Mouse (Mus musculus): ENCODE results near the gene Gm12184. TPM values are rescaled to one million over a fixed set of nuclear protein-coding genes. Genes with fewer than 3 reads are reported as not detected.

Gm12184 gene
- total RNA-seq, 2 experiments from 2014 or later: 1.1 to 2.6 TPM

- no peak for TF ChIP-seq CTCF (IDR thresholded peaks at IDR 0.05)
- DNase-seq (ENCODE audit: extremely low spot score in 1 of 2, low spot score in 2 of 2): no peak
- intact Hi-C loops (cut with DNase I): loop anchor here (5.0 kb wide), 1 partner anchor 383 kb away; the partner anchor contains the start of gene Zfp62
- Histone ChIP-seq H3K27ac (no peak overlapping the region), H3K4me3 (no peak overlapping the region)
These were observed 6.7 kb downstream of the Gm12184 start for GRCm38 (mm10) chr11:48819614-48820307.

DNA sequence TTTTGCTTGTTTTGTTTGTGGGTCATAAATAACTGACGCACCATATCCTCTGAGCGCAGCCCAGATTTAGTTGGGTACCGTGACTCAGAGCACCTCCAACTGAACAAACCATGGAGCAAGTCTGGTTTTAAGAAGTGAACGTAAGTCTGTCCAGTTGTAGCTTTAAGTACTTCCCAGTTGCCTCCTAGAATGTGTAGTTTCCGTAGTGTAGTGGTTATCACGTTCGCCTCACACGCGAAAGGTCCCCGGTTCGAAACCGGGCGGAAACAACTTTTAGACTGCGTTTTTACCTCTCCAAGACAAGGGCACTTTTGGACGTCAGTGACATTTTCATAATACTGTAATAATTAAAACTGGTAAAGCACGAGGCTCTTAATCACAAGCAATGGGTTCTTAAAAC is 8.1 kb downstream of the Gm12184 start:
- H3K4me3 ChIP-seq: peak overlapping the region; percentile 71
- no peak overlapping the region; the same call in 1 of the 2 replicates for H3K27ac ChIP-seq
- DNase-seq (ENCODE audit: extremely low spot score in 1 of 2, low spot score in 2 of 2): peak; percentile 84 to 87
- TF ChIP-seq CTCF (IDR thresholded peaks at IDR 0.05): no peak
- intact Hi-C loops (cut with DNase I): loop anchor here (1.0 to 5.0 kb wide), 2 partner anchors 16 to 384 kb away; partner anchors contain the start of gene Zfp62

- intact Hi-C loops (cut with DNase I): loop anchor here (1.0 to 5.0 kb wide), 4 partner anchors 17 to 385 kb away; partner anchors contain the start of genes Rack1 and Zfp62
- no peak for DNase-seq (ENCODE audit: extremely low spot score in 1 of 2, low spot score in 2 of 2)
- no peak for TF ChIP-seq CTCF (IDR thresholded peaks at IDR 0.05)
- H3K4me3 ChIP-seq: peak overlapping the region; percentile 71
- H3K27ac ChIP-seq: peak overlapping the region; percentile 100
These were observed 8.7 kb downstream of the Gm12184 start for GRCm38 (mm10) chr11:48817794-48818193.

GRCm38 (mm10) chr11:48816800-48817665 is 9.4 kb downstream of the Gm12184 start, which contains the start of gene Trim41:
Gene Trim41 (minus strand): TSS chr11:48817353.
- H3K27ac ChIP-seq: peak within 1 kb of the TSS; percentile 100
- H3K4me3 ChIP-seq: peak within 1 kb of the TSS; percentile 71
- TF ChIP-seq CTCF (IDR thresholded peaks at IDR 0.05): no peak
- intact Hi-C loops (cut with DNase I): loop anchor here (1.0 to 5.0 kb wide), 3 partner anchors 17 to 385 kb away; partner anchors contain the start of genes Rack1 and Zfp62
- peak; percentile 97 to 99 for DNase-seq (ENCODE audit: extremely low spot score in 1 of 2, low spot score in 2 of 2)

DNA sequence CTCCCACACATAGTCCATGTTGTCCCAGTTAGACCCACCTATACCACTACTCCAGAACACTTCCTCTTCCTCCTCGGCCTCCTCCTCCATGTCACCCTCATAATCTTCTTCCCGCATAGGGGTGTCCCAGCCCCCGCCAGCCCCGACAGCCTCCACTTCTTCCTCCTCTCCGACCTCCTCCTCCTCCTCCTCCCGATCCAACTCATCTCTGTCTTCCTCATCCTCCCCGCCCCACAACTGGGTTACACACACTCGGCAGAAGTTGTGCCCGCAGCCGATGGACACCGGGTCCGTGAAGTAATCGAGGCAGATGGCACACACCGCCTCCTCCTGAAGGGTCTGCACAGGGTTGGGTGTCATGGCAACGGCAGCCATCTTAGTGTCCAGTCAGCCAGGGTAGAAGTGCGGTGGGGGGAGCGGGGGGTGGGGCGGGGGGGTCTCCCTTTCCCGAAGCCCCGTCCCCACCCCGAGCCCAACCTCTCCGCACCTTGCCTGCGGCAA is 10.1 kb downstream of the Gm12184 start:
- Histone ChIP-seq H3K27ac (peak overlapping the region; percentile 100), H3K4me3 (peak overlapping the region; percentile 71)
- no peak for TF ChIP-seq CTCF (IDR thresholded peaks at IDR 0.05)
- intact Hi-C loops (cut with DNase I): loop anchor here (5.0 kb wide), 1 partner anchor 386 kb away; the partner anchor contains the start of gene Zfp62
- DNase-seq (ENCODE audit: extremely low spot score in 1 of 2, low spot score in 2 of 2): peak; percentile 30 to 52

DNA sequence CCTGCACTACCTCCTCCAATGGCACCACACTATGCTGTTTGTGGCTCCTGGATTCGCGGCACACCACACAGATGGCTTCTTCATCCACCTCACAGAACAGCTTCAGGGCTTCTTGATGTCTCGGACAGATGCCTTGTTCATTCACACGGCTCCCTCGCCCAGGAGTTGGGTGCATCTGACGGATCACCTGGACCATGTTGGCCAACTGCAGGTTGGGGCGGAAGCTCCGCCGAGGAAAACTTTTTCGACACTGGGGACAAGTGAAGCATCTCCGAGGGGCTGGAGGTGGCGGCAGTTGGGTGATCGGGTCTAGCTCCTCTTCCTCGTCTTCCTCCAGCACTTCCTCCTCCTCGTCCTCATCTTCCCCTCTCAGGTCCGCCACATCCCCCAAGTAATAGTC is 10.6 kb downstream of the Gm12184 start:
- no peak for TF ChIP-seq CTCF (IDR thresholded peaks at IDR 0.05)
- Histone ChIP-seq H3K27ac (no peak overlapping the region; the same call in 1 of the 2 replicates), H3K4me3 (peak overlapping the region; percentile 71)
- DNase-seq (ENCODE audit: extremely low spot score in 1 of 2, low spot score in 2 of 2): no peak
- intact Hi-C loops (cut with DNase I): loop anchor here (5.0 kb wide), 1 partner anchor 386 kb away; the partner anchor contains the start of gene Zfp62

DNA sequence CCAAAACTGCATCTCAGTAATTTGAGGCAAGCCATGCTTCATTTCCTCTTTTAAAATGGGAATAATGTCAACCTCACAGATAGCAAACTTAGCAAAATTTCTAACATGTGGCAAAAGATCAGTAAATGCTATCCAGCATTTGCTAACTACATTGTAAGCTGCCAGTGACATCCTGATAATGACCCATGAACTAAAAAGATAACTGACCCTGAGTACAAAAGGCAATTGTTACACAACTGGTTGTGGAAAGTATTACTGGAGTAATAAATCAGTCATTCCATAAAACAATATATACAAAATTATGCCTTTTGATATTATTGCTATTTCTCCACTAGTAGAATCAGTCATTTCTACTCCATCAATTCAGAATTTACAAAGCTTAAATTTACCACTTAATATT is 12.7 kb downstream of the Gm12184 start:
- no peak for TF ChIP-seq CTCF (IDR thresholded peaks at IDR 0.05)
- intact Hi-C loops (cut with DNase I): no loop called here
- Histone ChIP-seq H3K27ac (no peak overlapping the region), H3K4me3 (no peak overlapping the region)
- no peak for DNase-seq (ENCODE audit: extremely low spot score in 1 of 2, low spot score in 2 of 2)

DNA sequence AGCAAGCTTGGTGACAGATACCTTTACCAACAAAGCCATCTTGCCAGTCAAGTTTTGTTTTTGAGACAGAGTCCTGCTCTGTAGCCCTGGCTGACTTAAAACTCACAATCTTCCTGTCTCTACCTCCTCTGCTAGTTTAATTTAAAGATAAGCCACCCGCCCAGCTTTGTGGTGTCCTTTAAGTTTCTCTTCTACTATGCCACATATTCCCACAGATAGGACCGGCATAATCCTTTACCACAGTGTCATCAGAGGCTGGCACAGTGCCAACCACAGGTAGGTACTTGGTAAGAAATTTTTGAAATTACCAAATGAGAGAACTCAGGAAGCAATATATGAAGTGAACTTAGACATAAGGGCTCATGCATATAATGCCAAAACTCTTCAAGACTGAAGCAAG is 16.3 kb downstream of the Gm12184 start:
- Histone ChIP-seq H3K27ac (no peak overlapping the region), H3K4me3 (no peak overlapping the region)
- no peak for TF ChIP-seq CTCF (IDR thresholded peaks at IDR 0.05)
- intact Hi-C loops (cut with DNase I): no loop called here
- DNase-seq (ENCODE audit: extremely low spot score in 1 of 2, low spot score in 2 of 2): no peak

DNA sequence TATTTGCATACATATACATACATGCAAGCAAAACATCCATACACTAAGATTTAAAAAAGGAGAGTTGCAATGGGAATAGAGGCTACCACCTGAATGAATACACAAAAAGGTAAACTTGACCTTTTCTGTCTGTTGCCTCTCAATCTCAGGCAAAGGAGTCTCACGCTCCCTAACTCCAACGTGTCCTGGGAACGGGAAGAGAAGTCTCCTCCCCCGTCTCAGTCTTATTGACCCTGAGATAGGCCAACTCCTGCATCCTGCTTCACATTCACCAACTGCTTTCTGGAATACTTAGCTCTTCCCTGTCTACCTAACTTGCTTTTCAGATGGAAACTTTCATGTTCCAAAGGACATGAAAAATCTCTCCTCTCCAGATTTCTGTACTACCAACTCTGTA is 17.0 kb downstream of the Gm12184 start:
- no peak for TF ChIP-seq CTCF (IDR thresholded peaks at IDR 0.05)
- no peak overlapping the region for H3K27ac ChIP-seq
- no peak overlapping the region for H3K4me3 ChIP-seq
- DNase-seq (ENCODE audit: extremely low spot score in 1 of 2, low spot score in 2 of 2): no peak
- intact Hi-C loops (cut with DNase I): no loop called here

DNA sequence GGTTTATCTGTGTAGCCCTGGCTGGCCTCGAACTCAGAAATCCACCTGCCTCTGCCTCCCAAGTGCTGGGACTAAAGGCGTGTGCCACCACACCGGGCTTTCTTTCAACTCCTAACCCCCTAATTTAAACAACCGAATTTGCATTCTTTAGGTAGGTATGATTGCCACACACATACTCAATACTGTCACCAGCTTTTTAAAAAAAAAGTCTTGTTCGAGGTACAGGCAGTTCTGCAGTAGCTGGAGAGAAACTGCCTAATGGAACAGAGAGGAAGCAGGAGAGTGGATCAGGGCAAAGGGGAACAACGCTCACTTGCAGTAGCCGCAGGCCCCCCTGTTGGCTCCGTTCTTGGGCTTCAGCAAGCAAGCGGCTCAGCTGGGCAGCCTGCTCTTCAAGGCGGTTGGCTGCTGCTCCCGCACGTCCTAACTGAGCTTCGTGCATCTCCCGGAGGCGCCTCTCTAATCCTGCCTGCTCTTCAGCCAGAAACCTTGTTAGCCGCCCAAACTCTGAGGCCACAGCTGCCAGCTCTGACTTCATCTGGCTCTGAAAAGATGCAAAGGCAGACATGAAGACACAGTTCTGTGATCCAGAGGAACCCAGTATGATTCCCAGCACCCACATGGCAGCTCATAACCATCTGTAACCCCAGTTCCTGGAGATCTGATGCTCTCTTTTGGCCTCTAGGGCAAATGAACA is 17.6 kb downstream of the Gm12184 start:
- no peak for TF ChIP-seq CTCF (IDR thresholded peaks at IDR 0.05)
- Histone ChIP-seq H3K4me3 (no peak overlapping the region), H3K27ac (no peak overlapping the region)
- no peak for DNase-seq (ENCODE audit: extremely low spot score in 1 of 2, low spot score in 2 of 2)
- intact Hi-C loops (cut with DNase I): no loop called here

DNA sequence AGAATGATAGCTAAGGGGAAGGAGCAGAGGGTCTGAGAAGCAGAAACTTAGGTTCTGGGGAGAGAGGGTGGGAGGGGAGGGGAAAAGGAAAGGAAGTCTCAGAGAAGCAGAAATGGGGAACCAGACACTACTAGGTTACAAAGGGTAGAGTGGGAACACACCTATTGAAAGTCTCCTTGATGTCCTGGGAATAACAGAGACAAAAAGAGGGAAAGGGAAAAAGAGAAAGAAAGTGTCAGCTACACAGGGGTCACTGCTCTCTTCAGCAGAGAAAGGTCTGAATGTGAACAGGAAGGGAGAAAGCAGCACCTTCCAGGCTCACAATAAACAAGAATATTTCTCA is 18.2 kb downstream of the Gm12184 start:
- TF ChIP-seq CTCF (IDR thresholded peaks at IDR 0.05): no peak
- intact Hi-C loops (cut with DNase I): no loop called here
- no peak overlapping the region for H3K27ac ChIP-seq
- no peak overlapping the region for H3K4me3 ChIP-seq
- no peak for DNase-seq (ENCODE audit: extremely low spot score in 1 of 2, low spot score in 2 of 2)

Measured in left cerebral cortex, adult 2 months (tissue).